Mouse (Mus musculus): ENCODE measurements at regions not wholly inside any gene's neighbourhood (a gene's known extent, or its start where the extent isn't known, plus 50 kb on each side); places are given as distances from the start of the nearest gene placed in this dataset.

DNA sequence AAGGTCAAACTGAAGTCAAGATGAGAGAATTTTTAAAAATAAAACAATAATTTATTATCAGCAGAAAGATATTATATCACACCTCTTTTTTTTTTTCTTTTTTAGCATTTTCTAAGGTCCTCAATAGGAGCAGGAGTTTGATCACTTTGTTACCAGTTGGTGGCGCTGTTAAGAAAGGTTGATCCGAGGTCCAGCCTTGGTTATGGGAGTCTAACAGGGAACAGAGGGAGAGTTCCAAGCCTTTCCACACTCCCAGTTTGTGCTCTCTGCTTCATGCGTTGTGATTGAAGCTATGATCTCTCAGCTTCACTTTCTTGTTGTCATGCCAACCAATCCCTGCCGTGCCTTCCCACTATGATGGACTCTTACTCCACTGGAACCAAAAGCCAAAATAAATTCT, 83.8 kb downstream of the Fam174a start:
- no peak overlapping the region for H3K9ac ChIP-seq (ENCODE audit: low read depth, low read length, severe bottlenecking)
- no peak overlapping the region for H3K4me3 ChIP-seq (replicated peaks; ENCODE audit: low read length)
- no peaks in the 10 kb centered on the region for H3K36me3 ChIP-seq (ENCODE audit: control insufficient read depth, insufficient read depth, low read length)
- no peaks in the 10 kb centered on the region for H3K9me3 ChIP-seq (ENCODE audit: control insufficient read depth, low read length)
- no peak overlapping the region for H3K4me2 ChIP-seq (replicated peaks; ENCODE audit: low read depth, low read length, severe bottlenecking)
- WGBS, result 49% methylated on average over 4 of the region's 4 CpGs
- DNase-seq (ENCODE audit: low spot score), result no peak
- TF ChIP-seq POLR2A (IDR thresholded peaks at IDR 0.05; ENCODE audit: borderline replicate concordance, extremely low read depth, insufficient read depth, insufficient read length), result no peak
- no peaks in the 10 kb centered on the region for H3K27me3 ChIP-seq (ENCODE audit: control insufficient read depth, insufficient read depth, low read length)
- no peak for ATAC-seq (ENCODE audit: low FRiP score, low read depth)
- H3K4me1 ChIP-seq (ENCODE audit: control insufficient read depth, insufficient read depth, low read length), result no peaks in the 10 kb centered on the region
- no peak overlapping the region for H3K27ac ChIP-seq (replicated peaks; ENCODE audit: low read depth, low read length)

- no peak overlapping the region for H3K4me3 ChIP-seq (replicated peaks; ENCODE audit: low read length)
- H3K4me2 ChIP-seq (replicated peaks; ENCODE audit: low read depth, low read length, severe bottlenecking), result no peak overlapping the region
- DNase-seq (ENCODE audit: low spot score) (no peak), ATAC-seq (ENCODE audit: low FRiP score, low read depth) (no peak)
- H3K9ac ChIP-seq (ENCODE audit: low read depth, low read length, severe bottlenecking), result no peak overlapping the region
- no peak overlapping the region for H3K27ac ChIP-seq (replicated peaks; ENCODE audit: low read depth, low read length)
- H3K9me3 ChIP-seq (ENCODE audit: control insufficient read depth, low read length), result no peaks in the 10 kb centered on the region
- H3K27me3 ChIP-seq (ENCODE audit: control insufficient read depth, insufficient read depth, low read length), result no peaks in the 10 kb centered on the region
- H3K4me1 ChIP-seq (ENCODE audit: control insufficient read depth, insufficient read depth, low read length), result no peaks in the 10 kb centered on the region
- no peaks in the 10 kb centered on the region for H3K36me3 ChIP-seq (ENCODE audit: control insufficient read depth, insufficient read depth, low read length)
- WGBS, result 92% methylated on average over 7 of the region's 7 CpGs
- TF ChIP-seq POLR2A (IDR thresholded peaks at IDR 0.05; ENCODE audit: borderline replicate concordance, extremely low read depth, insufficient read depth, insufficient read length), result no peak
These were observed 86.3 kb downstream of the Fam174a start for GRCm38 (mm10) chr1:95399764-95400163.

DNA sequence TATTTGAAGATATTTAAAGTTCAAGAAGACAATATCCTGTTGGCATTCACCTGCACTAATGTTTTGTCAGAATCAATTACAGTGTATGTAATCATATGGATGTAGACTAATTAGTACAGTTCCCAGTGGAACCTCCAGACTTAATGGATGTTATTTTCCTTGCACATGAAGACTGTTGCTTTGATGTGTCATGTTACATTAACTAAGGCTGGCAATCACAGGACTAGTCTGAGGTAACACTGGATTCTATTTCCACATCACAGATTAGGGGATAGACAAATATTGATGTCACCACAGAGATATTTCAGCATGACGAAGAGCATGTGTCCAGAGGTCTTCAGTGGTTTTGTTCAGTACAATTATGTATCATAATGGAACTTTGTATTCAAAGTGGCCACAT, 108.8 kb downstream of the Fam174a start:
- ATAC-seq (ENCODE audit: low FRiP score, low read depth), result no peak
- no peak for TF ChIP-seq POLR2A (IDR thresholded peaks at IDR 0.05; ENCODE audit: borderline replicate concordance, extremely low read depth, insufficient read depth, insufficient read length)
- Histone ChIP-seq H3K36me3 (ENCODE audit: control insufficient read depth, insufficient read depth, low read length) (no peaks in the 10 kb centered on the region), H3K27me3 (ENCODE audit: control insufficient read depth, insufficient read depth, low read length) (no peaks in the 10 kb centered on the region), H3K4me3 (replicated peaks; ENCODE audit: low read length) (no peak overlapping the region), H3K4me2 (replicated peaks; ENCODE audit: low read depth, low read length, severe bottlenecking) (no peak overlapping the region), H3K27ac (replicated peaks; ENCODE audit: low read depth, low read length) (no peak overlapping the region), H3K9ac (ENCODE audit: low read depth, low read length, severe bottlenecking) (no peak overlapping the region), H3K9me3 (ENCODE audit: control insufficient read depth, low read length) (no peaks in the 10 kb centered on the region), H3K4me1 (ENCODE audit: control insufficient read depth, insufficient read depth, low read length) (no peaks in the 10 kb centered on the region)
- 84% methylated on average over 1 of the region's 1 CpGs for WGBS
- no peak for DNase-seq (ENCODE audit: low spot score)

GRCm38 (mm10) chr1:95425420-95425819, 112.0 kb downstream of the Fam174a start:
- H3K4me2 ChIP-seq (replicated peaks; ENCODE audit: low read depth, low read length, severe bottlenecking), result no peak overlapping the region
- no peaks in the 10 kb centered on the region for H3K9me3 ChIP-seq (ENCODE audit: control insufficient read depth, low read length)
- no peaks in the 10 kb centered on the region for H3K27me3 ChIP-seq (ENCODE audit: control insufficient read depth, insufficient read depth, low read length)
- DNase-seq (ENCODE audit: low spot score), result no peak
- no peaks in the 10 kb centered on the region for H3K36me3 ChIP-seq (ENCODE audit: control insufficient read depth, insufficient read depth, low read length)
- H3K4me3 ChIP-seq (replicated peaks; ENCODE audit: low read length), result no peak overlapping the region
- no peaks in the 10 kb centered on the region for H3K4me1 ChIP-seq (ENCODE audit: control insufficient read depth, insufficient read depth, low read length)
- no peak overlapping the region for H3K27ac ChIP-seq (replicated peaks; ENCODE audit: low read depth, low read length)
- no peak for ATAC-seq (ENCODE audit: low FRiP score, low read depth)
- H3K9ac ChIP-seq (ENCODE audit: low read depth, low read length, severe bottlenecking), result no peak overlapping the region
- no peak for TF ChIP-seq POLR2A (IDR thresholded peaks at IDR 0.05; ENCODE audit: borderline replicate concordance, extremely low read depth, insufficient read depth, insufficient read length)

GRCm38 (mm10) chr1:95437155-95437554, 123.7 kb downstream of the Fam174a start:
- ATAC-seq (ENCODE audit: low FRiP score, low read depth) (no peak), DNase-seq (ENCODE audit: low spot score) (no peak)
- H3K27me3 ChIP-seq (ENCODE audit: control insufficient read depth, insufficient read depth, low read length), result no peaks in the 10 kb centered on the region
- H3K36me3 ChIP-seq (ENCODE audit: control insufficient read depth, insufficient read depth, low read length), result no peaks in the 10 kb centered on the region
- H3K4me1 ChIP-seq (ENCODE audit: control insufficient read depth, insufficient read depth, low read length), result no peaks in the 10 kb centered on the region
- no peaks in the 10 kb centered on the region for H3K9me3 ChIP-seq (ENCODE audit: control insufficient read depth, low read length)
- no peak overlapping the region for H3K4me3 ChIP-seq (replicated peaks; ENCODE audit: low read length)
- no peak overlapping the region for H3K9ac ChIP-seq (ENCODE audit: low read depth, low read length, severe bottlenecking)
- TF ChIP-seq POLR2A (IDR thresholded peaks at IDR 0.05; ENCODE audit: borderline replicate concordance, extremely low read depth, insufficient read depth, insufficient read length), result no peak
- H3K4me2 ChIP-seq (replicated peaks; ENCODE audit: low read depth, low read length, severe bottlenecking), result no peak overlapping the region
- no peak overlapping the region for H3K27ac ChIP-seq (replicated peaks; ENCODE audit: low read depth, low read length)

DNA sequence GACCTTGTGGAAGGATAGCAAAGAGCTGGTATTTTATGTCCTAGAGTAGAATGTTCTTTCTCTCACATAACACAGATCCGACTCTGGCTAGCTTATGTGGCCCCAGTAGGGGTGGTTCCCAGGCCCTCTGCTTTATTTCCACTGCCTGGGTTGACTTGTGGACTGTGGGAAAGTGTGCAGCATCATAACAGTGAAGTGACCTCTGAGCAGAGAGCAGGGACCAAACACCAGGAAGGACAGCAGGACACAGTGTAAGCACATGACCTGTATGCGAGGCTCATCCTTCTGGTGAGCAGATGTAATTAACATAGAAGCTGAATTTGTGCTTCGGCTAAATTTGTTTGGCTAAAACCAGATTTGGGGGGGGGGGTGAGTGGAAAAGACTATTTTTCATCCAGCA, 132.1 kb downstream of the Fam174a start:
- H3K4me1 ChIP-seq (ENCODE audit: control insufficient read depth, insufficient read depth, low read length), result no peaks in the 10 kb centered on the region
- no peak overlapping the region for H3K4me3 ChIP-seq (replicated peaks; ENCODE audit: low read length)
- H3K4me2 ChIP-seq (replicated peaks; ENCODE audit: low read depth, low read length, severe bottlenecking), result no peak overlapping the region
- DNase-seq (ENCODE audit: low spot score), result no peak
- no peak for ATAC-seq (ENCODE audit: low FRiP score, low read depth)
- H3K9ac ChIP-seq (ENCODE audit: low read depth, low read length, severe bottlenecking), result no peak overlapping the region
- no peaks in the 10 kb centered on the region for H3K9me3 ChIP-seq (ENCODE audit: control insufficient read depth, low read length)
- no peaks in the 10 kb centered on the region for H3K27me3 ChIP-seq (ENCODE audit: control insufficient read depth, insufficient read depth, low read length)
- no peak for TF ChIP-seq POLR2A (IDR thresholded peaks at IDR 0.05; ENCODE audit: borderline replicate concordance, extremely low read depth, insufficient read depth, insufficient read length)
- no peak overlapping the region for H3K27ac ChIP-seq (replicated peaks; ENCODE audit: low read depth, low read length)
- WGBS, result 60% methylated on average over 3 of the region's 3 CpGs
- no peaks in the 10 kb centered on the region for H3K36me3 ChIP-seq (ENCODE audit: control insufficient read depth, insufficient read depth, low read length)
